Mouse (Mus musculus): ENCODE results near the gene Tmem88. TPM values are rescaled to one million over a fixed set of nuclear protein-coding genes. Genes with fewer than 3 reads are reported as not detected.

Tmem88 gene
- total RNA-seq (2021): 10 to 100 TPM; 23.4 to 27.2 TPM
- long read RNA-seq, experiment 1, transcript Tmem88-201 (2 exons, 1,582 nt): major isoform, 29 of 29 reads
- long read RNA-seq, experiment 1, partial matches to known transcripts: 0 of 29 reads
- long read RNA-seq, experiment 1, other reads (novel, unspliced or antisense): 0 of 29 reads
- long read RNA-seq, experiment 2, transcript Tmem88-201 (2 exons, 1,582 nt): major isoform, 22 of 23 reads
- long read RNA-seq, experiment 2, partial matches to known transcripts: 0 of 23 reads
- long read RNA-seq, experiment 2, other reads (novel, unspliced or antisense): 1 of 23 reads

DNA sequence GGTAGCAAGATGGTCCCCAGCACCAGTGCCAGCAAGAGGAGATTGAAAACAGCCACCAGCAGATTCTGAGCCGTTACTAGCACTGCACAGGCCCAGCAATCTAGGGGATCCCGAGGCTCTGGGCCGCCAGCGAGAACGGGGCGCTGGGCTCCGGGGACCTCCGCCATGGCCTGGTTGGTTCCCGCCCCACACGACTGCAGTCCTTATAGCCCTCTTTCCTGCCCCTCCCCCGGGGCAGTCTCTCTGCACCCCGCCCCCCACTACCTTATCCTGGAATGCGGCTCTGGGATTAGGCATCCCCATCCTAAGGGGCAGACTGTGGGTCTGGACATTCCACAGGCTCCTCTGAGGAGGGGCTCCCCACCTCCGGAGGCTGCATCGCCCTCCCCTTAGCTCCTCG, at the start of gene Tmem88:
Tmem88 (minus strand) TSS at position 176 of the 400 bp plus-strand sequence.
- DNase-seq (ENCODE audit: low spot score in 2 of 2): no peak

- DNase-seq (ENCODE audit: low spot score in 2 of 2): no peak
These were observed 49.3 kb upstream of the Tmem88 start for GRCm38 (mm10) chr11:69447299-69447698.

- no peak for DNase-seq (ENCODE audit: low spot score in 2 of 2)
These were observed 45.3 kb upstream of the Tmem88 start for GRCm38 (mm10) chr11:69443328-69443727.

DNA sequence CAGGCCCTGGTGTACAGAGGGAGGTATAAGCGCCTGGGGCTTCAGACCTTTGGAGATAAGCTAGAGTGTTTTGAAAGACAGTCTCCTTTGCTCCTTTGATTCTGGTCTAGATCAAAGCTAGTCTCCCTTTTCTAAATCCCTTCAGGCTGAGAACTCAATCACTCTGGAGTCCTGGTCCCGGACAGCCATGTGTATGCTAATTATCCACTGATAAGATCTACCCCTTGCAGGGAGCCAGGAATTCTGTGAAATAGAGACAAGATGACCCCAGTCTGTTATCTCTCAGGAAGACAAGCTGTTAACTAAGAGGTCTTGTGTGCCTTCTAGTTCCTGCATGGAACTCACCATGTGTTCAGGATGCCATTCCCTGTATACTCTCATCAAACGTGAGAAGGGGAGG, 39.3 kb upstream of the Tmem88 start:
- no peak for DNase-seq (ENCODE audit: low spot score in 2 of 2)

DNA sequence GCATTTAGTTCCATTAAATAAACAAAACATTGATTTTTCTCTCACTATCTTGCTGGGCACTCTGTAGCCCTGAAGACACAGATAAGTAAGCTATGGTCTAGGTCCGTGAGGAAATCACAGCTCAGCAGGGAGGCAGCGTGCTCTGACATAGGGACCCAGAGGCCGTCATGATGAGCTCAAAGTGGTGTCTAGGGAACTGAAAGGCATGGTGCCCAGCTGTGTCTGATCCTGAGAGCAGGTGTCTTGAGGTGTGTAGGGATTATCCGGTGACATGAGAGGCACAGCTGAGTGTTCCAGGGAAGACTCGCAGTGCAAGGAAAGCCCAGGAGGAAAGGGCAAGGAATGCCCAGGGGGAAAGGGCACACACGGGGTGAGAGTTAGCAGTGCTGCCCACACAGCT, 35.2 kb upstream of the Tmem88 start:
- DNase-seq (ENCODE audit: low spot score in 2 of 2): no peak

GRCm38 (mm10) chr11:69432640-69432982, 34.6 kb upstream of the Tmem88 start:
- DNase-seq (ENCODE audit: low spot score in 2 of 2): no peak

GRCm38 (mm10) chr11:69431829-69432639, 34.0 kb upstream of the Tmem88 start:
- DNase-seq (ENCODE audit: low spot score in 2 of 2): peak in 1 of 2 experiments; percentile 49

- DNase-seq (ENCODE audit: low spot score in 2 of 2): no peak
These were observed 32.6 kb upstream of the Tmem88 start for GRCm38 (mm10) chr11:69430631-69431030.

DNA sequence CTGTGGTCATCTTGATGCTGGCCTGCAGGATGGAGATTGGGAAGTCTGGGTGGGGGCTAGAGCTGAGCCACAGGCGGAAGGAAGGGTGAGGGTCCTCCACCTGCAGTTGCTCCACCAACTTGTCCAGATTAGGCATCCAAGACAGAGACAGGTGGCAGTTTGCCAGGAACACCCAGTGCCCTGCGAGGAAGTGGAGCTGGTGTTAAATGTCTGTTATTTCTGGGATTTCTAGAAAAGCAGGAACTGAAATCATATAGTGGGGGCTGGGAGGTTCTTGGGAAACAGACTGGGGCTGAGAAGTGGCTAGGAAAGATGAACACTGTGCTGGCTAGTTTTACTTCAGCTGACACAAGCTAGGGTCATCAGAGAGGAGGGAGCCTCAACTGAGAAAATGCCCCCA, 31.3 kb upstream of the Tmem88 start:
- no peak for DNase-seq (ENCODE audit: low spot score in 2 of 2)

DNA sequence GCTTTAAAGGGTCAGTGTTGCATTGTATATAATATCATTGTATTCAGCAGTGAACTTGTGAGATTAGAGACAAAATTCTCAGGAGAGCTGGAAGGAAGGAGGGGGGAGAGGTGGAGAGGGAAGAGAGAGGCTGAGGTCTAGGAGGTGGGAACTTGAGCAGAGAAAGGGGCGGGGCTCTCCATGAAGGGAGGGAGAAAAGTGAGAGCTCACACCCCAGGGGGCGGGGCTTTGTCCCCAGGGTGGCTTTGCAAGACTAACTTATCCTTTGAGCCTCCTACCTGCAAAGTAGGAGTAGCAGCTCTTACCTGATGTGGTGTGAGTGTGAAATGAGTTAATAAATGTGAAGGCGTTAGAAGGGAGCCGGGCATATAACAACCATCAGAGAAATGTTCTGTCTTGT, 30.7 kb upstream of the Tmem88 start:
- no peak for DNase-seq (ENCODE audit: low spot score in 2 of 2)

DNA sequence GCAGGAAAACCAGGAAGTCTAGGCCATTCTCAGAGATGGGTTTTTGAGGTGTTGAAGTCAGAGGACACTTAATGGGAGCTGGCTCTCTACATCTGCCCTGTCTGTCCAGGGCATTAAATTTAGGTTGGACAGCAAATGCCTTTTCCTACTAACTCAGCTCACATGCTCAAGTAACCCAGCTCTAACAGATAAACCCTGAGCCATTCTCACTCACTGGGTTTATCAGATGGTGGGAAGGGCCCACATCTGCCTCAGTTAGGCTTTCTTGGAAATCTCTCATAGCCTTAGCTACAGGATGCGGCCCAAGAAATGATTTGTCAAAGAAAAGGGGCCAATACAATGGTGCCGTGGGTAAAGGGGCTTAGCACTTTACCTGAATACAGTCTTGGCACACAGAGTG, 28.2 kb upstream of the Tmem88 start:
- DNase-seq (ENCODE audit: low spot score in 2 of 2): no peak

GRCm38 (mm10) chr11:69423885-69424284, 25.9 kb upstream of the Tmem88 start:
- DNase-seq (ENCODE audit: low spot score in 2 of 2): no peak

DNA sequence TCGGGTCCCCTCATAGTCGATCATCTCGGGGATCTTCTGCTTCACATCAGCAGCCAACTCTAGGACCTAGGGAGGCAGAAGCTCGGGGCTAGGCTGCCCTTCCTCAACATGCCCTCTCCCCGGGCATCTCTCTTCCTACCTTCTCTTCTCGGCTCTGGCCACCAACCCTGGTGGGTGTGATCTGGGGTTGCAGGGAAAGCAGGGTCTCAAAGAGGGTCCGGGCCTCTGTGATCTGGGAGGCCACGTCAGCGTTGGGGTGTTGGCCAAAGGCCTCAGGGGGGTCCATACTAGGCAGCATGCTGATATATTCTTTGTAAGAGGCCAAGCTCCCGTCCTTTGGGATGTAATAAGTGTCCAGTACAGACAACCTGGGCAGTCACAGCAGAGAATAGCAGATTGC, 24.8 kb upstream of the Tmem88 start:
- DNase-seq (ENCODE audit: low spot score in 2 of 2): no peak

DNA sequence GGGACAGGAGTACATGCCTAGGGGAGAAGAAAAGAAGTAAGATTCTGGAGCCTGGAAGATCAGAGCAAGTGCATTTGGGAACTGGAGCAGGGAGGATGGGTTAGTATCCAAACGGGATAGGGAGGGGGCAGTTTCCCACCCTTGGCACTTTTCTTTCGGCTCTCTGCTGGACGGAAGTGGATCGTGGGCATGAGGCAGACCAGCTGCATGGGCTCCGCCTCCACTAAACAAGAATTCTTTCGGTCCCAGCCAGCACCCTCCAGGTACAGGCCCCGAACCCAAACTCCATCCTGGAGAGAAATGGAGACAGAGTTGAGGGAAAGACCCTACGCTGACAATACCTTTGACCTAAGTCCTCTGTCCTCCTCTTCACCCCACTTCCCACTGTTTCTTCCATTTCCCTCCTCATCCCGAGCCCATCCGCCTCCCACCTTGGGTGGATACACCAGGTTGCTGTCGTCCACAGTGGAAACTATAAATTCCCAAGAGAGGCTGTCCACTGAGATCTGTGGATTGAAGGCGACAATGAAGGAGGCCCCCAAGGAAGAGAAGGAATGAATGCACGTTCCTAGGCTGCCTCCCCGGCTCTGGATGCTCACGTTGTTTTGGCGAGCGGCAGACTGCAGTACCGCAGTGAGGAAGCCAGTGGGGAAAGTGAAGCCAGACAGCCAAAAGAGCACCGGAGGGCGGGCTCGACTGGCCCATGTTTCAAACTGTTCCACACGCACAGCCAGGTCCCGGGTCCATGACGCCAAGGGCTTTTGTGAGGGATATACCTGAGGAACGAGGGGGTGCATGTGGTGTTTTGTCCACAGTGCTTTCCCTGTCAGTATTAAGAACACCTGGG, 23.3 kb upstream of the Tmem88 start:
- no peak for DNase-seq (ENCODE audit: low spot score in 2 of 2)

DNA sequence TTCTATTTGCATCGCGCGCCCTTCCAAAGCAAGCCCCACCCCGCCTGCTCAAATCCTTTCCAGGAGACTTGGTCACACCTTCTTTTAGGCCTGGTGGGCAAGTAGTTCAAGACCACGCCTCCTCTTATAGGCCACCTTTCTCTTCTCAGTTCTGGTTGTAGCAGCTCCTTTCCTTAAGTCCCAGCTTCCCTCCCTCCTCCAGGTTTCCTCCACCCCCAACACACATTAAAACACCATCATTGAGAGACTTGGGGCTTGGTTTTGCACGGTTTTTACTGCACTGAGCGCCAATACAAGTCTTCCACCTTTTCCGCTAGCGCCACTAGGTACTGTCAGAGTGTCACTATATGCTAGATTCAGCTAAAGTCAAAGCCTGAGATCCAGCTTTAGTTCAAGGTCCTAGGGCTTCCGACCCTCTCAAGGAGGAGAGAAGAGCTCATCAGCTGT, 22.5 kb upstream of the Tmem88 start:
- no peak for DNase-seq (ENCODE audit: low spot score in 2 of 2)

DNA sequence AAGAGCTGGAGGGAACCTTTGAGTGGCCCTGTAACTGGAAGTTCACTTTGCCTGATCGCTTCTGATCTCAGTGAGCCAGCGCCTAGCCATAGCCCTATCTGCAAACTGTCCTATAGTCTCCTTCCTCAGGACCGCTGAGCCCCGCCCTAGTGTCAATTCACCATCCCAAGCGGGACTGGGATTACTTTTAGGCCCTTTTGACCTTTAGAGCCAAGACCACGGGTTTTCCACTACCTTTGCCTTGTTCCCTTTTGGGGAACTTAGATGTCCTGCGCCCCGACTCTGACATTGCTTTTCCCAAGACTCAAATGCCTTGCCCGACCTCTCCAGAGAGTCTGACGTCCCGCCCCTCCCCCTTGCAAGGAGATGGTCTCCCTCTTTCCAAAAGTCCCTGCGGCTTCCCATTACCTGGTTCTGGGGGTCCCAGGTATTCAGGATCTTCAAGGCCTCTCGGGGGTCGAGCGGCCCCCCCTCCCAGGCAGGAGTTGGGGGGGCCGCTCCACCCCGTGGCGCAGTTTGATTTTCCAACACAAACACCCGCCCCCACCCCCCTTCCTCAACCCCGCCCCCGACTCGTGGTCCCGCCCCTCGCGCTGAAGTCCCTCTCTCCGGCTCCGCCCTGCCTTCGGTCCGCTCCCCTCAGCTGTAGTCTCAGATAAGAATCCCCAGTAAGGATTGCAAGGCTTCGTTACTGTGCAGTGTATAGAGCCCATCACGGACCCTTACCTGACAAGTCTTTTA, 21.9 kb upstream of the Tmem88 start:
- DNase-seq (ENCODE audit: low spot score in 2 of 2): no peak

DNA sequence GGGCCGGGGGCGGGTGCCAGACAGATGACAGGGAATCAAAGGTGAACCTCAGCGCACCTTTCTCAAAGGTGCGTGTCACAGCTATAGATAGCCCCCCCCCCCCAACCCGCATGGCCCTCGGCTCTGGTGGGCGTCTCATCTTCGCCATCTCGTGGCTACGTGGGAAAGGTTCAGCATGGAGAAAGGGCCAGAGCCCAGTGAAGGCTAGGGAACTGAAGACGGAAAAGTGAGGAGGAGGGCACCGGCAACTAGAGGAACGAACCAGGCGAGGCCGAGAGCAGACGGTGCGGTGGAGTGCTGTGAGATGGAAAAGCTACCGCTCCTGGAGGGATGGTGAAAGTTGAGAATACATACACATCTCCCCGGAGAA, 21.4 kb upstream of the Tmem88 start:
- DNase-seq (ENCODE audit: low spot score in 2 of 2): no peak

DNA sequence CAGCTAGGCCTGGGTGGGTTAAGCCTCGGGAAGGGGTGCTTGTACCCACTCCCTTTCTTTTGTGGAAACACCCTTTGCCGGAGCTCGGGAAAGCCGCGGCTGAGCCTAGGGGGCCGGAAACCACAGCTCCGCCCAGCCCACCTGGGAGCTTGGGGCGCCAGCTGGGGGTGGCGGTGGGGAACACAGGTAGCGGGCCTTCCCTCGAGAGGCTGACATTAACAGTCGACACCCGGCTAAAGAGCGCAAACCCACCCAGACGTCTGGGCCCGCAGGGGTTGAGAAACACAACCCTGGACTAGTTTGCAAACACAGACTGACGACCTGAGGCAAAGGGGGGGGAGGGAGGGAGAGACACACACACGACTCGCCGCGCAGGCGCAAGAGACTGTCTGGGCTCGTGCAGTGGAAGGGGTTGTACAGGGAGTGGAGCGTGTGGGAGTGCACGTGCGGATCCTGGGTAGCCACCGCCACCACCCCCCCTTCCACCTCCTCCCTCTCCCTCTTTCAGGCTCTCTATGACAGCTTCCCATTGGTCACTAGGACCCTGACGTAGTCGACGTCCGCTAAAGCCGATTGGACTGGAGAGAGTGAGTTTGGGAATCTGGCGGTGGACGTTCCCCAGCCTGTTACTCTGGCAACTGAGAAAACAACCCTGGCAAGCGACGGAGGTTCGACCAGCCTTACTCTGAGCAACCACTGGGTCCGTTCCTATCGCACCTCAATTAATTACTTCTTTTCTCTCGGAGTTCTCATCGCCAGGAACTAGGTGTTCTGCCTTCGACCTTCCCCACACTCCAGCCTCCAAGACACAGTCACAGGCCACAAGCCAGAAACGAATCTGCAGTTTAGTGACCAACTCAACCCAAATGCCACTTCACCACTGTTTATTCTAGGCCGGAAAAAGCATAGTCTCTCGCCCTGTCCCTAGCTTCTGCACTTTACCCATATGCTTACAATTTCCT, 20.7 kb upstream of the Tmem88 start:
- DNase-seq (ENCODE audit: low spot score in 2 of 2): peak in 1 of 2 experiments; percentile 82

DNA sequence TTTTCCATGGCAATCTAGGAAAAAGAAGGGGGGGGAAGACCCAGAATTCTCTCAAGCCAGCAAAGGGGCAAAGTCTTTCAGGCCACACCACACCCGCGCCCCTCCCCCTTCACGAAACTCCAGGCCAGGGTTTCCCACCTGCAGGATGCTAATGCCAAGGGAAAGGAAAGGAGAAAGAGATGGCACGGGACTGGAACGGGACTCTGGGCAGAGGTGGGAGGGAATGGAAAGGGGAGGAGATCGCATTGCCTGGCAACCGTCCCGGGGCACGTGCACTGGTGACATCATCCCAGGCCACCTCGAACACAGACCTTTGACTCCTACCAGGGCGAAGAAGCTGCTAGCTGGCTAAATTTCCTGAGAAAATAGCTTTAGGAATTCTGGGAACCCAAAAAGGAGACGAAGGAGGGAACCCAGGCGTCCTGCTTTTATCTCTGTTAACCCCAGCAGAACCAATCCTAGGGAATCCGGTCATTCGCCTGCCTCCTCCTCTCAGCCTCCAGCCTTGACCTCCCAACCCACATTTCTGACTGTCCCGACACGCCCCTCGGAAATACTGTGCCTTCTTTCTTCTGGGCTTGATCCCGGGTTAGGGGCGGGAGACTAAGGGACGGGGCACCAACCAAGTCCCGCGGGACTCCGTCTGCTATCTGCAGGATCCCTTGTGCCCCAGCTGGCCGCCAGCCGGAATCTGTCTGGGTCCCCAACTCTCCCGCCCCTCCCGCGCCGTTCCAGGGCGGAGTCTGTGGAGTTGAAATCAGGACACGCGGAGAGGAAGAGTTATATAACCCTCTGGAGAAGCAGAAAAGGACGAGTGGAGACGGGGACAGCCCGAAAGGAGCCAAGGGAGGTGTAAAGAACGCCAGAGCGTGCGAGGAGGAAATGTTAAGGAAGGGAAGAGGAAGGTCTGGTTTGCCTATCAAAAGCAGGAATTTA, 19.7 kb upstream of the Tmem88 start:
- DNase-seq (ENCODE audit: low spot score in 2 of 2): peak; percentile 80 to 94

All from adrenal gland, postnatal 4 days (tissue).